Mouse (Mus musculus): ENCODE measurements around the gene H2al1a. TPM values are rescaled to one million over a fixed set of nuclear protein-coding genes. Genes with fewer than 3 reads are reported as not detected.
"Not testable (repeated sequence)": the region's sequence is repeated elsewhere in the genome, so short reads cannot be mapped to it uniquely, and the experiment has no call there.

The H2al1a gene
- 1.9 and 2.2 TPM in 2 replicates for polyA plus RNA-seq (2012; rRNA removed)

DNA sequence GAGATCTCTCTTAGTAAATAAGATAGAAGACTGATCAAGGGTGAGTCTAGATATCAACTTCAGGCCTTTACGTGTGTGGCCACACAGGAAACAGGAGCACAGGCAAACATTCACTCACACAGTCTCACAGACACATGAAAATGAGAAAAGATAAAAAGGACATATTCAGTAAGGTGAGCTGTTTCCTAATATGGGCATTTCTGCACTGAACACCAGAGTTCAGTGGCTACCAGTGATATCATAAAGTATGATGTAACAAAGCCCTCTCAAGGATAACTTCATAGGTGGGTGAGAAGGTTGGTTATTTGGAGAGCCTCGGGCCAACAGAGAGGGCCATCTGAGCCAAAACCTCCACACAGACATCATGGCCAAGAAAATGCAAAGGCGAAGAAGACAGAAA, at the start of gene H2al1a:
H2al1a (plus strand) TSS at position 301 of the 400 bp plus-strand sequence.
- not testable (repeated sequence) for H3K4me1 ChIP-seq (ENCODE audit: control insufficient read depth, insufficient read depth, low read length); H3K36me3 ChIP-seq (ENCODE audit: control insufficient read depth, insufficient read depth, low read length); H3K27ac ChIP-seq (ENCODE audit: control insufficient read depth, insufficient read depth, low read depth, low read length); H3K27me3 ChIP-seq (ENCODE audit: control insufficient read depth, insufficient read depth, low read length); H3K4me3 ChIP-seq (ENCODE audit: control insufficient read depth, low read depth, low read length)

DNA sequence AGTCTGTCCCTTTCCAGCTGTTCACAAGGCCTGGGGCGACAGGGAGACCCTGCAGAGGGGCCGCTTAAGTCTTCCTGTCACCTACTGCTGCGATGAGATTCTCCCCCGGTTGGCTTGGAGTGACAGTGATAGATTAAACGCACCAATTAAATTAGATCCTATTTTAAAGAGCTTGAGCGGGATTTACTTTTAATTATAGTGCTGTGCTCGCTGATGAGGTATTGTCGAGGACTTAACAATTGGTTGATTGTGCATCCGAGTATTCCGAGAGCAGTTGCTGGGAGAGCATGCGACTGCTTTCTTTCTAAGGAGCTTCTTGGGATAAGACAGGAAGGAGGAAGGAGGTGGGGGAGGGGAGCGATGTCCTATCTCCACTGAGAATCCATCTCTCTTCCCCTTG, 48.9 kb upstream of the H2al1a start:
- TF ChIP-seq POLR2A (IDR thresholded peaks at IDR 0.05; ENCODE audit: control insufficient read depth, low read depth, low read length) = no peak
- TF ChIP-seq CTCF (IDR thresholded peaks at IDR 0.05; ENCODE audit: control insufficient read depth, insufficient read depth, insufficient replicate concordance, low read depth, low read length) = no peak
- no peaks in the 10 kb centered on the region for H3K36me3 ChIP-seq (ENCODE audit: control insufficient read depth, insufficient read depth, low read length)
- no peak overlapping the region for H3K4me3 ChIP-seq (ENCODE audit: control insufficient read depth, low read depth, low read length)
- no peaks in the 10 kb centered on the region for H3K27me3 ChIP-seq (ENCODE audit: control insufficient read depth, insufficient read depth, low read length)
- H3K27ac ChIP-seq (ENCODE audit: control insufficient read depth, insufficient read depth, low read depth, low read length) = no peak overlapping the region
- no peaks in the 10 kb centered on the region for H3K4me1 ChIP-seq (ENCODE audit: control insufficient read depth, insufficient read depth, low read length)

DNA sequence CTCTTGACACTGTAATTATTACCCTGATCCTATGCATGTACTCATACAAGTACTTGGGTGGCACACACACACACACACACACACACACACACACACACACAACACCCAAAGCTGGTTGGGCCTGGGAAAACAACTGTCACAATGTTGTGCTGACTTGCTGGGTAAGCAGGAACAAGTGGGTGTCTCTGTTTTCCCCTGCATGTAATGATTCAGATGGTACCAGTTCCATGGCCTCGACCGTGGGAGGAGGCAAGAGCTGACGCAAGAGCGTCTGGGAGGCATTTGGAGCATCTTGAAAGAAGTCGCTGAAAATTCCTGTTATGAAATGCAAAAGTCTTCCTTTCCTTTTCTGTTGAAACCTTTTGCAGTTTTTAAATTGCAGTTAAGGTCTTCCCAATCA, 45.0 kb upstream of the H2al1a start:
- TF ChIP-seq CTCF (IDR thresholded peaks at IDR 0.05; ENCODE audit: control insufficient read depth, insufficient read depth, insufficient replicate concordance, low read depth, low read length) = no peak
- no peak for TF ChIP-seq POLR2A (IDR thresholded peaks at IDR 0.05; ENCODE audit: control insufficient read depth, low read depth, low read length)
- Histone ChIP-seq H3K36me3 (ENCODE audit: control insufficient read depth, insufficient read depth, low read length) (no peaks in the 10 kb centered on the region), H3K27ac (ENCODE audit: control insufficient read depth, insufficient read depth, low read depth, low read length) (no peak overlapping the region), H3K4me1 (ENCODE audit: control insufficient read depth, insufficient read depth, low read length) (no peaks in the 10 kb centered on the region), H3K27me3 (ENCODE audit: control insufficient read depth, insufficient read depth, low read length) (no peaks in the 10 kb centered on the region), H3K4me3 (ENCODE audit: control insufficient read depth, low read depth, low read length) (no peak overlapping the region)

DNA sequence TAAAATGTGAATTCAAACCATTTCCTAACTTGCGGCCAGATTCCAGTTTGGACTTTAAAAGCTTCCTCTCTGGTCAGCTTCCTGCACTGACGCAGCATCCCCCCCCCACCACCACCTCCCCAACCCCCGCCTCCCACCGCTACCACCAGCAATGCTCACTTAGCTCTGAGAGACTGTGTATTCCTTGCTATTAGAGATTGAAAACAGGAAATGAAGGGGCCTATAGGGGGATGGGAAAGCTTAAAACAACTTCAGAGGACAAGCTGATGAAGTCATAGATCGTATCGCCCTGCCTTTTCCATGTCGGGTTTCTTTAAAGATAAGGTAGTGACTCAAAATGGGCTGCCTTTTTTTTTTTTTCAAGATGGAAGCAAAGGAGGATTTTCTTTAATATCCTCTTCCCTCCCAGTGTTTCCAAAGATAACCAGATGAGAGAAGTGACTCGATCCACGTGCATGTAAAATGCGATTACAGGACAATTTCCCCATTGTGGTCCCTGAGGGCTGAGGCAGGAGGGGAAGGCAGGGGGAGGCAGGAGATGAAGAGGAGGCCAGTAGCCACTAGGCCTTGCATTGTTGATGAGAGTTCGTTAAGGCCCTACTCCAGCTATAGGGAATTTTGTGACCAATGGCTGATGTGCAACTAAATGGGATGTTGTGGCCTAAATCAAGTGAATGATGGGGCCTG, 44.4 kb upstream of the H2al1a start:
- TF ChIP-seq CTCF (IDR thresholded peaks at IDR 0.05; ENCODE audit: control insufficient read depth, insufficient read depth, insufficient replicate concordance, low read depth, low read length) = no peak
- Histone ChIP-seq H3K4me3 (ENCODE audit: control insufficient read depth, low read depth, low read length) (no peak overlapping the region), H3K4me1 (ENCODE audit: control insufficient read depth, insufficient read depth, low read length) (no peaks in the 10 kb centered on the region), H3K27ac (ENCODE audit: control insufficient read depth, insufficient read depth, low read depth, low read length) (no peak overlapping the region), H3K27me3 (ENCODE audit: control insufficient read depth, insufficient read depth, low read length) (no peaks in the 10 kb centered on the region), H3K36me3 (ENCODE audit: control insufficient read depth, insufficient read depth, low read length) (no peaks in the 10 kb centered on the region)

DNA sequence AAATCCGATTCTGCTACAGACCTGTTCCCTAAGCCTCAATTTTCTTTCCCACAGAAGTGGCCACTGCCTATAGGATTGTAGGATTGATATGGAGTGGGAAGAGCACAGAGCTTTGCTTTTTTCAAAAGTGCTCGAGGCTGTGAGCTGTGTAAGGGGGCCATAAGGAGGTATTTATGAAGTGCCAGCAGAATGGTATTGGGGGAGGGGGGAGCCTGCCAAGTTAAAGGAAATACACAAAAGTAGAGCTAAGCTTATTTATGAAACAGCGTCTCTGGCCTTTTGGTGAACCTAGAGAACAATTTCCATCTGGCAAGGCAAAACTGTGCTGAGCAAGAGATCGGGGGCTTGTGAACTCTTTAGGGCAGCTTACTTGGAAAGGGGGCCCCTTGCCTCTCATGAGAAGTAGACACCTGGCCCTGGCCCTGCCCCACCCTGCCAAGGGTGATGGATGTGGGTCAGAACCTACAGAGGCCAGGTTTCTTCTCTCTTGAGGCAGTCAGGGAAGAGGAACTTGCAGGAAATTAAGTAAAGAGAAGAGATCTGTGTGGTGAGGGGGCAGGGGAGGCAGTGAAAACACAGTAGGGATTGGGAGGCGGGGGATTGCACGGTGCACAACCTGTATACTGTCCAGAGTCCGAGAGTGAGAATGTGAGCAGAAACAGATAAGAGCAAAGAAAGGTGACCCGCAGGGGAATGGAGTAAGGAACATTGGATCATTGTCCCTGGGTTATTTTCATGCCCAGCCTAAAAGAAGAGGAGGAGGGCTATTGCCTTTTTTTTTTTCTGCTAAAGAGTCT, 43.3 kb upstream of the H2al1a start:
- Histone ChIP-seq H3K4me3 (ENCODE audit: control insufficient read depth, low read depth, low read length) (no peak overlapping the region), H3K4me1 (ENCODE audit: control insufficient read depth, insufficient read depth, low read length) (no peaks in the 10 kb centered on the region), H3K27ac (ENCODE audit: control insufficient read depth, insufficient read depth, low read depth, low read length) (no peak overlapping the region), H3K36me3 (ENCODE audit: control insufficient read depth, insufficient read depth, low read length) (no peaks in the 10 kb centered on the region), H3K27me3 (ENCODE audit: control insufficient read depth, insufficient read depth, low read length) (no peaks in the 10 kb centered on the region)
- TF ChIP-seq POLR2A (IDR thresholded peaks at IDR 0.05; ENCODE audit: control insufficient read depth, low read depth, low read length) (no peak), CTCF (IDR thresholded peaks at IDR 0.05; ENCODE audit: control insufficient read depth, insufficient read depth, insufficient replicate concordance, low read depth, low read length) (no peak)

DNA sequence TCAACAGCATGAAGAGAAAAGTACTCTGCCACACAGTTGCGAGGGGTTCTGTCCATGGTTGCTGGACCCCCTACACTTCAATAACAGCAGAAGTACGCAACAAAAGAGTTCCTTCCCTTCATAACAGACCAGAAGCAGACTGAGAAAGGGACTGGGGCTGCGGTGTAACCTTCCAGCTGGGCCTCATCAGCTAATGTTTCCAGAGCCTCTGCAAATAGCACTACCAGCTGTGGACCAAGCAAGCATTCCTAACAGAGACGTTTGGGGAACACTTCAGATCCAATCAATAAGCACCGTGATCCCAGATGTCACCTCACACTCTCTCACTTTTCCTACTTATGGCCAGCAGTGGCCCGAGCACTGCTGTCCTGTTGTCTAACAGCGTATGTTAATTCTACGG, 34.1 kb upstream of the H2al1a start:
- TF ChIP-seq POLR2A (IDR thresholded peaks at IDR 0.05; ENCODE audit: control insufficient read depth, low read depth, low read length) = no peak
- TF ChIP-seq CTCF (IDR thresholded peaks at IDR 0.05; ENCODE audit: control insufficient read depth, insufficient read depth, insufficient replicate concordance, low read depth, low read length) = no peak
- Histone ChIP-seq H3K27me3 (ENCODE audit: control insufficient read depth, insufficient read depth, low read length) (no peaks in the 10 kb centered on the region), H3K36me3 (ENCODE audit: control insufficient read depth, insufficient read depth, low read length) (no peaks in the 10 kb centered on the region), H3K4me1 (ENCODE audit: control insufficient read depth, insufficient read depth, low read length) (no peaks in the 10 kb centered on the region), H3K27ac (ENCODE audit: control insufficient read depth, insufficient read depth, low read depth, low read length) (no peak overlapping the region), H3K4me3 (ENCODE audit: control insufficient read depth, low read depth, low read length) (no peak overlapping the region)

DNA sequence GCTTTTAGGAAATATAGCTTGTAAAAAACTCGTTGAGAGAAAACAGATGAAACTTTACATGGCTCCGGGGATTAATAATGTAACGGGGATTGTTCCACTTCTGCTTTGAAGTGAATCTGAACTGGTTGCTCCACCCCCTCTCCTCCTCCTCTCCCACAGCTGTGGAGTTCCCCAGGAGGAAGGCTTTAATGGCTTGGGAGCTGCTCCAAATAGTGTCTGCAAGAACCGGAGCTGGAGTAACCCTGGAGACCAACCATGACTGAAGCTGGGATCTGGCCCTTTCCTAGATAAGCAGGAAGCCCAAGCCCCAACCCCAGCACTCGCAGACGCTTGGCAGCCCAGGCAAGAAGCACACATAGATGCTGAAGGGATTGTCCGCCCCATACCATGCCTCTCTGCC, 31.3 kb upstream of the H2al1a start:
- no peaks in the 10 kb centered on the region for H3K4me1 ChIP-seq (ENCODE audit: control insufficient read depth, insufficient read depth, low read length)
- no peak for TF ChIP-seq CTCF (IDR thresholded peaks at IDR 0.05; ENCODE audit: control insufficient read depth, insufficient read depth, insufficient replicate concordance, low read depth, low read length)
- no peak for TF ChIP-seq POLR2A (IDR thresholded peaks at IDR 0.05; ENCODE audit: control insufficient read depth, low read depth, low read length)
- H3K27me3 ChIP-seq (ENCODE audit: control insufficient read depth, insufficient read depth, low read length) = no peaks in the 10 kb centered on the region
- no peak overlapping the region for H3K4me3 ChIP-seq (ENCODE audit: control insufficient read depth, low read depth, low read length)
- H3K36me3 ChIP-seq (ENCODE audit: control insufficient read depth, insufficient read depth, low read length) = no peaks in the 10 kb centered on the region
- H3K27ac ChIP-seq (ENCODE audit: control insufficient read depth, insufficient read depth, low read depth, low read length) = no peak overlapping the region
